Mouse (Mus musculus) bone marrow macrophage, adult 2 months (primary cell): ENCODE results near the gene Aoc3. TPM values are rescaled to one million over a fixed set of nuclear protein-coding genes. Genes with fewer than 3 reads are reported as not detected.
"Not testable (repeated sequence)": the region's sequence is repeated elsewhere in the genome, so short reads cannot be mapped to it uniquely, and the experiment has no call there.

Experiments used
- H3K27ac ChIP-seq: 2 replicates; pipeline ENCODE4 v1.5.1; 2012; ENCODE audit warnings: low read depth, low read length; ENCODE audit not compliant: insufficient read depth
- H3K4me1 ChIP-seq: 2 replicates; pipeline ENCODE4 v1.6.1; 2012; ENCODE audit warnings: low read length; ENCODE audit not compliant: control insufficient read depth, insufficient read depth
- H3K4me3 ChIP-seq: 2 replicates; pipeline ENCODE4 v1.5.1; 2012; ENCODE audit warnings: mild to moderate bottlenecking, low read length, moderate library complexity; ENCODE audit not compliant: insufficient read depth
- CTCF ChIP-seq: IDR thresholded peaks from 2 replicates; pipeline ENCODE4 v1.5.1; 2012; ENCODE audit warnings: low read depth, mild to moderate bottlenecking, low read length, moderate library complexity
- POLR2A ChIP-seq: IDR thresholded peaks from 2 replicates; pipeline ENCODE4 v1.6.1; 2012; ENCODE audit warnings: mild to moderate bottlenecking, low read depth, low read length, borderline replicate concordance
- polyA plus RNA-seq: library from polyadenylated mRNA; stranded (reverse); fragments of >200 nt; gene quantifications from 2 replicates; pipeline ENCODE4 v1.2.4, GENCODE M21; 2012; ENCODE audit not compliant: missing spikeins, insufficient read depth, insufficient read length

Aoc3 gene
- polyA plus RNA-seq, 1 experiment = 0.20 TPM

GRCm38 (mm10) chr11:101326147-101326546 lies 4.3 kb upstream of the Aoc3 start:
- H3K4me1 ChIP-seq = no peaks in the 10 kb centered on the region
- H3K27ac ChIP-seq = no peak overlapping the region
- TF ChIP-seq POLR2A (no peak), CTCF (no peak)
- H3K4me3 ChIP-seq = no peak overlapping the region

GRCm38 (mm10) chr11:101327311-101327710 lies 3.1 kb upstream of the Aoc3 start:
- TF ChIP-seq POLR2A = no peak
- no peak for TF ChIP-seq CTCF
- no peaks in the 10 kb centered on the region for H3K4me1 ChIP-seq
- H3K4me3 ChIP-seq = no peak overlapping the region
- no peak overlapping the region for H3K27ac ChIP-seq

- H3K27ac ChIP-seq = no peak overlapping the region
- TF ChIP-seq POLR2A (no peak), CTCF (no peak)
These were observed 1.3 kb upstream of the Aoc3 start for GRCm38 (mm10) chr11:101328941-101329635.

GRCm38 (mm10) chr11:101330961-101331360 lies 556 bp downstream of the Aoc3 start:
- not testable (repeated sequence) for H3K27ac ChIP-seq

More at GRCm38 (mm10) chr11:101328941-101329635, 1.3 kb upstream of the Aoc3 start:
- peaks cover 5% of the 10 kb centered on the region for H3K4me1 ChIP-seq
- no peak overlapping the region for H3K4me3 ChIP-seq

GRCm38 (mm10) chr11:101332537-101332936 lies 2.1 kb downstream of the Aoc3 start:
- no peak for TF ChIP-seq POLR2A
- TF ChIP-seq CTCF = no peak
- Histone ChIP-seq H3K4me3 (no peak overlapping the region), H3K27ac (no peak overlapping the region), H3K4me1 (peaks cover 12% of the 10 kb centered on the region)

More at GRCm38 (mm10) chr11:101330961-101331360, 556 bp downstream of the Aoc3 start:
- not testable (repeated sequence) for H3K4me3 ChIP-seq
- peaks cover 12% of the 10 kb centered on the region for H3K4me1 ChIP-seq

GRCm38 (mm10) chr11:101334023-101334422 lies 3.6 kb downstream of the Aoc3 start:
- Histone ChIP-seq H3K27ac (no peak overlapping the region), H3K4me3 (no peak overlapping the region), H3K4me1 (peaks cover 15% of the 10 kb centered on the region)
- TF ChIP-seq CTCF (no peak), POLR2A (no peak)

- TF ChIP-seq POLR2A (no peak), CTCF (no peak)
- H3K4me3 ChIP-seq = no peak overlapping the region
- H3K27ac ChIP-seq = no peak overlapping the region
- H3K4me1 ChIP-seq = peaks cover 15% of the 10 kb centered on the region
These were observed 4.1 kb downstream of the Aoc3 start for GRCm38 (mm10) chr11:101334516-101334915.

- Histone ChIP-seq H3K27ac (no peak overlapping the region), H3K4me3 (no peak overlapping the region), H3K4me1 (peaks cover 15% of the 10 kb centered on the region)
- TF ChIP-seq CTCF (no peak), POLR2A (no peak)
These were observed 5.3 kb downstream of the Aoc3 start for GRCm38 (mm10) chr11:101335685-101336084.

- H3K4me1 ChIP-seq = peaks cover 12% of the 10 kb centered on the region
- no peak overlapping the region for H3K27ac ChIP-seq
- no peak for TF ChIP-seq CTCF
- no peak for TF ChIP-seq POLR2A
- H3K4me3 ChIP-seq = peak overlapping the region; percentile 24; the same call in 1 of the 2 replicates
These were observed 7.8 kb downstream of the Aoc3 start for GRCm38 (mm10) chr11:101338123-101338760.

GRCm38 (mm10) chr11:101347083-101347775 lies 16.8 kb downstream of the Aoc3 start:
- Histone ChIP-seq H3K4me1 (no peaks in the 10 kb centered on the region), H3K4me3 (no peak overlapping the region), H3K27ac (no peak overlapping the region)
- TF ChIP-seq POLR2A (no peak), CTCF (no peak)
